Mouse (Mus musculus): ENCODE measurements around the gene Map3k12.

Map3k12 gene

GRCm38 (mm10) chr15:102519211-102520141 lies 2.6 kb upstream of the Map3k12 start:
- no peak for DNase-seq

GRCm38 (mm10) chr15:102518859-102519201 lies 2.0 kb upstream of the Map3k12 start:
- DNase-seq: no peak

- DNase-seq: peak; percentile 100
Observed at GRCm38 (mm10) chr15:102517976-102518858, 1.4 kb upstream of the Map3k12 start, which contains the start of gene Tarbp2. Gene Tarbp2, plus strand, starts transcription at chr15:102518192.

- DNase-seq: no peak
Observed at GRCm38 (mm10) chr15:102517631-102517975, 739 bp upstream of the Map3k12 start.

- no peak for DNase-seq
Observed at GRCm38 (mm10) chr15:102516293-102516692, 571 bp downstream of the Map3k12 start.

GRCm38 (mm10) chr15:102515791-102516190 lies 1.1 kb downstream of the Map3k12 start:
- no peak for DNase-seq

- DNase-seq: no peak
Observed at GRCm38 (mm10) chr15:102515261-102515660, 1.6 kb downstream of the Map3k12 start.

GRCm38 (mm10) chr15:102513004-102513403 lies 3.9 kb downstream of the Map3k12 start:
- DNase-seq: no peak

- no peak for DNase-seq
Observed at GRCm38 (mm10) chr15:102512471-102512870, 4.4 kb downstream of the Map3k12 start.

- DNase-seq: no peak
Observed at GRCm38 (mm10) chr15:102512010-102512409, 4.9 kb downstream of the Map3k12 start.

- DNase-seq: no peak
Observed at GRCm38 (mm10) chr15:102511285-102511833, 5.5 kb downstream of the Map3k12 start.

- peak; percentile 66 to 75 for DNase-seq
Observed at GRCm38 (mm10) chr15:102510590-102511284, 6.1 kb downstream of the Map3k12 start.

- DNase-seq: no peak
Observed at GRCm38 (mm10) chr15:102510110-102510509, 6.8 kb downstream of the Map3k12 start.

GRCm38 (mm10) chr15:102508336-102508735 lies 8.5 kb downstream of the Map3k12 start:
- DNase-seq: no peak

- no peak for DNase-seq
Observed at GRCm38 (mm10) chr15:102507561-102507960, 9.3 kb downstream of the Map3k12 start.

GRCm38 (mm10) chr15:102506864-102507263 lies 10.0 kb downstream of the Map3k12 start:
- no peak for DNase-seq

GRCm38 (mm10) chr15:102506464-102506830 lies 10.4 kb downstream of the Map3k12 start:
- no peak for DNase-seq

- DNase-seq: no peak
Observed at GRCm38 (mm10) chr15:102505770-102506463, 10.9 kb downstream of the Map3k12 start.

- DNase-seq: no peak
Observed at GRCm38 (mm10) chr15:102505073-102505769, 11.6 kb downstream of the Map3k12 start.

GRCm38 (mm10) chr15:102503924-102504782 lies 12.7 kb downstream of the Map3k12 start:
- DNase-seq: no peak

Measured in thymus, adult 18-20 months (tissue).